Mouse (Mus musculus): ENCODE measurements around the gene BC037034.

GRCm38 (mm10) chr5:138241511-138241910 lies 22.3 kb downstream of the BC037034 start:
- TF ChIP-seq POU5F1 (IDR thresholded peaks at IDR 0.05; ENCODE audit: borderline replicate concordance, low read length) = no peak
- no peak for TF ChIP-seq CTCF (conservative IDR thresholded peaks at IDR 0.05; ENCODE audit: low read length)
- no peak for TF ChIP-seq NANOG (IDR thresholded peaks at IDR 0.05; ENCODE audit: borderline replicate concordance, low read length)
